Mouse (Mus musculus) testis, adult 2 months (tissue): Measurements from ENCODE around the gene Phactr1.

ENCODE experiments used
- CTCF ChIP-seq: fragments of 200-500 bp; IDR thresholded peaks from 2 replicates; pipeline ENCODE4 v1.5.1; 2012; ENCODE audit warnings: low read depth, mild to moderate bottlenecking, inconsistent platforms, low read length, moderate library complexity; ENCODE audit not compliant: control insufficient read depth, insufficient read depth, insufficient replicate concordance
- POLR2A ChIP-seq: fragments of 200-500 bp; IDR thresholded peaks from 2 replicates; pipeline ENCODE4 v1.6.1; 2012; ENCODE audit warnings: low read depth, mild to moderate bottlenecking, inconsistent platforms, low read length, moderate library complexity; ENCODE audit not compliant: control insufficient read depth

DNA sequence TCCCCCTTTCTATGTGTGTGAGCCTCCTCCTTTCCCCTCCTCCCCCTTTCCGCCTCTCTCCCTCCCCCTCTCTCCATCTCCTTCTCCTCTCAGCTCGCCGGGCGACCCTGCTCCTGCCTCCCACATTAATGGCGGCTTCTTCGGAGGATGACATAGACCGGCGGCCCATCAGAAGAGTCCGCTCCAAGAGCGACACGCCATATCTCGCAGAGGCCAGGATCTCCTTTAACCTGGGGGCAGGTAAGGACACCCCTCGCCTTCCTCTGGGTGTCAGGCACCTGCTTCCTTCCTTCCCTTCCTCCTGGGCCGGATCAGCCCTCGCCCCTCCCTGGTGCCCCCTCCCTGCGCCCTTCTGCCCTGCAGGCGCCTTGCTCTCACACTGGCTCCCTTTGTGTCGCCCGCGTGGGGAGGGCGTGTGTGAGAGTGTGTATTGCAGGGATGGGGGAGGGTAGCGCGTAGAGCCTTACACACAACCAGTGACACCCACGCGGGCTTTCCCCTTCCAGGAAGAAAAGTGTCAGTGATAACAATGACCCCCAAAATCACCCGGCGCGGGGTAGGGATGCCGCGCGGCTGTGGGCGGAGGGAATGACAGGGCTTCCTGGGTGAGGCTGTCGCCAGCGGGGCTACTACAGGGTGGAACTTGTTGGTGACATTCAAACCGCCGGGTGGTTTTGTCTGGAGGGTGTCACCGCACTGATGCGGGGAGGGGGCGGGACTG lies 29.3 kb downstream of the Phactr1 start:
- TF ChIP-seq CTCF = no peak
- no peak for TF ChIP-seq POLR2A
